Mouse (Mus musculus) liver, embryonic 13.5 days (tissue): ENCODE results near the gene AC129217.1. TPM values are rescaled to one million over a fixed set of nuclear protein-coding genes. Genes with fewer than 3 reads are reported as not detected.

Source experiments
- ATAC-seq: fragments of 200-750 bp; cut with Nextera tagmentation; 2 replicates; pipeline ENCODE4 v1.8.0; 2017; ENCODE audit warnings: low read depth, mild to moderate bottlenecking, moderate number of reproducible peaks, moderate library complexity
- DNase-seq: peaks from one replicate; pipeline ENCODE4 v3.0.0; 2022
- H3K27ac ChIP-seq: fragments of 300-500 bp; sonication (generic); 2 replicates; pipeline ENCODE4 v1.5.1; 2015; ENCODE audit warnings: moderate library complexity, mild to moderate bottlenecking, inconsistent platforms
- H3K27me3 ChIP-seq: fragments of 300-500 bp; sonication (generic); 2 replicates; pipeline ENCODE4 v1.6.1; 2015; ENCODE audit warnings: mild to moderate bottlenecking, inconsistent platforms
- H3K36me3 ChIP-seq: fragments of 300-500 bp; sonication (generic); 2 replicates; pipeline ENCODE4 v1.6.1; 2015; ENCODE audit warnings: mild to moderate bottlenecking, inconsistent platforms
- H3K4me1 ChIP-seq: fragments of 300-500 bp; sonication (generic); replicated peaks from 2 replicates; pipeline ENCODE4 v1.6.1; 2015; ENCODE audit warnings: inconsistent platforms
- H3K4me2 ChIP-seq: fragments of 300-500 bp; sonication (generic); 2 replicates; pipeline ENCODE4 v1.6.1; 2015; ENCODE audit warnings: inconsistent platforms, mild to moderate bottlenecking, moderate library complexity
- H3K4me3 ChIP-seq: fragments of 300-500 bp; sonication (generic); replicated peaks from 2 replicates; pipeline ENCODE4 v1.5.1; 2015; ENCODE audit warnings: mild to moderate bottlenecking, inconsistent platforms
- H3K9ac ChIP-seq: fragments of 300-500 bp; sonication (generic); 2 replicates; pipeline ENCODE4 v1.6.1; 2015; ENCODE audit warnings: mild to moderate bottlenecking, inconsistent platforms
- H3K9me3 ChIP-seq: fragments of 300-500 bp; sonication (generic); replicated peaks from 2 replicates; pipeline ENCODE4 v1.6.1; 2016; ENCODE audit warnings: inconsistent platforms
- WGBS: fragments of 180-500 bp; shearing (Covaris S2); methylation state at CpG from one replicate; pipeline ENCODE4 v1.1.7; 2015; ENCODE audit not compliant: insufficient replicate concordance; 5-methylcytosine and 5-hydroxymethylcytosine counted together
- microRNA-seq: library from miRNA; unstranded; fragments of <30 nt; microRNA quantifications from one replicate; pipeline ENCODE4, GENCODE M21; 2016
- polyA plus RNA-seq: library from polyadenylated mRNA; unstranded; fragments of >200 nt; fragmentation: Nextera tagmentation; extraction: Ambion mirVana; gene quantifications from 2 replicates; pipeline ENCODE4 v1.2.1, GENCODE M21; 2015

Gene AC129217.1
- polyA plus RNA-seq, 1 experiment from 2014 or later, result not detected

DNA sequence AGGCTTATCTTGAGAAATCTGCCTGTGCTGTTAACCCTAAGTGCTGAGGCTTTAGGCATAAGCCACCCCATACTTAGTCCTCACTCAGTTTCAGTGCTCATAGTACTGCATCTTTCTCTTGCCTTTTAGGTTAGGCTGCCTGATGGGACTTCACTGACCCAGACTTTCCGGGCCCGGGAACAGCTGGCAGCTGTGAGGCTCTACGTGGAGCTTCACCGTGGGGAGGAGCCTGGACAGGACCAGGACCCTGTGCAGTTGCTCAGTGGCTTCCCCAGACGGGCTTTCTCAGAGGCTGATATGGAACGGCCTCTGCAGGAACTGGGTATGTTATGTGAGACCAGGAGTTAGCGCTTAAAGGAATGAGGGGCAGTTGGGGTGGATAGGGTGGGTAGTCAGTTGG, 45.5 kb downstream of the AC129217.1 start:
- H3K9ac ChIP-seq, result no peak overlapping the region; the same call in 1 of the 2 replicates
- DNase-seq (no peak), ATAC-seq (no peak)
- no peaks in the 10 kb centered on the region for H3K27me3 ChIP-seq
- peaks cover 44% of the 10 kb centered on the region for H3K36me3 ChIP-seq
- no peak overlapping the region for H3K4me3 ChIP-seq
- no peaks in the 10 kb centered on the region for H3K9me3 ChIP-seq
- no peak overlapping the region for H3K4me2 ChIP-seq
- 86% methylated on average over 7 of the region's 7 CpGs for WGBS
- 0 out of 2 replicates have a peak overlapping the region, but pooled peaks have one; percentile 1 for H3K27ac ChIP-seq
- peaks cover 48% of the 10 kb centered on the region for H3K4me1 ChIP-seq

DNA sequence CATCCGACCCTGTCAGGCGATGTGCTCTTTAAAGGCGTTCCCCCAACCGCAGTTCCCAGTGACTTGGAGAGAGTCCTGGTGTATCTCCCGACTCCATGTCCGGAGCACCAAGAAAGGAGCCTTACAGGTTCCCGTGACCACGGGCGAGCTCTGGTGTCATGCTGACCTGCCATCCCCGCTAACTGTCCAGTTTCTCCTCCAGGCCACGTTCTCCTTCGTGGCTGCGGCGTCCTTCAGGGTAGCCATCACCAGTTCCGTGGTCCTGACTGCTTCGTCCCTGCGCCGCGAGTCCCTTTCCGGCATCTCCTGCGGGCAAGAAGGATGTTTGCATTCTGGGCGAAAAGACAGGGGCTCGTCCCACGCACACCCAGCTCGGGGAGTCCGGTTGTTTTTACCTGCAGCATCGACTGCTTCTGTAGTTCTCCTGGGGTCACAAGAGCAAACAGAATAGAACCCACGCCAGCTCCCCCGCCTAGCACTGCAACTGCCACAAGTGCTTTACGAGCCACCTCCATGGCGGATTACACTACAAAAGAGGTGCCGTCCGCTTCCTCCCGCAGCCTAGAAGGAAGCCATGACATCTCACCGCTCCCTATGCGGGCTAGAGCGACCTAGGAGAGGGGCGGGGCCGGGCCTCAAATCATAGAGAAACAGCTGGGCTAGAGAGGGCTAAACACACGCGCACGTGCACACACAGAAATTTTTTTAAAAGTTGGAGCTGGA, 50.9 kb downstream of the AC129217.1 start, which contains the start of gene Uqcc3:
TSS of gene Uqcc3 (minus strand) at position 613 of the 723 bp plus-strand sequence.
- WGBS, result under 1% methylated on average over 42 of the region's 42 CpGs
- Histone ChIP-seq H3K27ac (peak within 1 kb of the TSS; percentile 84), H3K9me3 (no peaks in the 10 kb centered on the region), H3K4me2 (peak within 1 kb of the TSS; percentile 89), H3K9ac (peak within 1 kb of the TSS; percentile 90), H3K27me3 (no peaks in the 10 kb centered on the region), H3K36me3 (peaks cover 19% of the 10 kb centered on the region), H3K4me3 (peak within 1 kb of the TSS; percentile 91), H3K4me1 (peaks cover 18% of the 10 kb centered on the region)
- DNase-seq (peak; percentile 83), ATAC-seq (peak; percentile 97)

DNA sequence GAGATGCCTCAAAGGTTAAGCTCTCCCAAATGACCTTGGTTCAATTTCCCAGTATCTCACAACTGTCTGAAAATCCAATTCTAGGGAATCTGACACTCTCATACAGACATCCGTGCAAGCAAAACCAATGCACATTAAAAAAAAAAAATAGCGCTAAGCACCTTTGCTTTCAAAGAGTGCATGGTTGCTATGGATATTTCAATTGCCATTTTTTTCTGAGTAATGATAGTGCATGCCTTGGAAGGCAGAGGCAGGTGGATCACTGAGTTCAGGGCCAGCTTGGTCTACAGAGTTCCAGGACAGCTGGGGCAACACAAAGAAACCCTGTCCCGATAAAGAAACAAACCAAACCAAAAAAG, 51.4 kb downstream of the AC129217.1 start:
- Histone ChIP-seq H3K4me2 (peak overlapping the region; percentile 89), H3K27ac (no peak overlapping the region), H3K9me3 (no peaks in the 10 kb centered on the region), H3K9ac (peak overlapping the region; percentile 90), H3K27me3 (no peaks in the 10 kb centered on the region), H3K36me3 (peaks cover 13% of the 10 kb centered on the region), H3K4me1 (peaks cover 18% of the 10 kb centered on the region), H3K4me3 (peak overlapping the region; percentile 91)
- no peak for DNase-seq
- WGBS, result 11% methylated on average over 3 of the region's 3 CpGs
- ATAC-seq, result no peak; the same call in 1 of the 2 replicates

DNA sequence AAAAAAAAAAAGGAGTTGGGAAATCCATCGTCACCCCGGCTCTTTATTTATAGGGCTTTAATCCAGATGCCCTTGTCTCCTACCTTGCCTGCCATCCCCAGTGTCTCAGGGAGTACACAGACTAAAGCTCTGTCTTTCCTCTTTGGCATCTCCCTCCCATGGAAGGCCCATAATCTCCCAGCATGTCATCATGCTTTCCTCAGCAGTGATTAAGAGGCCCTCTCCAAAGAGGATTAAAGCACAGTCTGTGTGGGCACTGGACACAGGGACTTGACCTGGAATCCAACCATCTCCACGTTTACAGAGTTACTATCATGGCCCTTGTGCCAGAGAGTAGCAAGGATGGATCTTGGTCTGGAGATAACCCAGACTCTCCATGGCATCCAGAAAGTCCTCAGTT, 54.0 kb downstream of the AC129217.1 start, which contains the start of the genes Lbhd1 and Gm49403:
TSS of gene Lbhd1 (plus strand) at position 117 of the 400 bp plus-strand sequence.
TSS of gene Gm49403 (plus strand) at position 315 of the 400 bp plus-strand sequence.
- H3K9ac ChIP-seq, result no peak within 1 kb of the TSS
- no peaks in the 10 kb centered on the region for H3K9me3 ChIP-seq
- no peaks in the 10 kb centered on the region for H3K27me3 ChIP-seq
- WGBS, result 69% methylated on average over 3 of the region's 3 CpGs
- H3K4me2 ChIP-seq, result no peak within 1 kb of the TSS
- no peak for ATAC-seq
- H3K4me1 ChIP-seq, result peaks cover 35% of the 10 kb centered on the region
- no peaks in the 10 kb centered on the region for H3K36me3 ChIP-seq
- no peak for DNase-seq
- H3K4me3 ChIP-seq, result no peak within 1 kb of the TSS
- no peak within 1 kb of the TSS for H3K27ac ChIP-seq

DNA sequence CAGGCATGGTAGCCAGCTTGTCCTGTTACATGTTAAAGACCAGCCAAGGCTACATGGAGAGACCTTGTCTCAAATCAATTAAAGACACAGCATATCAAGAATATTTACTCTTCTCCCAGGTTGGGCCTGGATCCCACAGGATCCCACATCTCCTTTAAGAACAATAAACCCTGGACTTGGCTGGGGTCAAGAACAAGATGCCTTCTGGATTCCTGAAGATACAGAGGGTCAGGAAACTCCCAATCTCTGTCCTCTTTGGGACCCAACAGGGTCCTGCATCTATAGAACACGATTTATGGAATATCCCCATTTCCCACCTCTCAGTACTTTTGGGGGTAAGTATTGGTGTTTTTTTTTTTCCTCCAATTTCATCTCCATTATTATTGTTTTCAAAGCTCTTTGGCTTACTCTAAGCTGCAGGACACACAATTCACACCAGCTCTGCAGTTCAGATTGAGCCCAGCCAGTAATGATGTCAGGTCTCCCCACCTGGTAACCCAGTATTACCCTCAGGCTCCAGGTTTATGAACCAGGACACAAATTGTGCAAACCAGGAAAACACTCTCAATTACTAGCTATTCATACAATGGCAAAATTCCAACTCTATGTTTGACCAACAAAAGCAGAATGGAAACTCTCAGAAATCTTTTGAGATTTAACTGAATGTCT, 57.5 kb downstream of the AC129217.1 start:
- Histone ChIP-seq H3K27me3 (no peaks in the 10 kb centered on the region), H3K9me3 (no peaks in the 10 kb centered on the region), H3K27ac (peak overlapping the region; percentile 89), H3K9ac (peak overlapping the region; percentile 83), H3K36me3 (peaks cover 19% of the 10 kb centered on the region), H3K4me2 (peak overlapping the region; percentile 84), H3K4me3 (peak overlapping the region; percentile 73), H3K4me1 (peaks cover 43% of the 10 kb centered on the region)
- ATAC-seq (no peak), DNase-seq (no peak)
- WGBS, result 50% methylated on average over 1 of the region's 1 CpGs

DNA sequence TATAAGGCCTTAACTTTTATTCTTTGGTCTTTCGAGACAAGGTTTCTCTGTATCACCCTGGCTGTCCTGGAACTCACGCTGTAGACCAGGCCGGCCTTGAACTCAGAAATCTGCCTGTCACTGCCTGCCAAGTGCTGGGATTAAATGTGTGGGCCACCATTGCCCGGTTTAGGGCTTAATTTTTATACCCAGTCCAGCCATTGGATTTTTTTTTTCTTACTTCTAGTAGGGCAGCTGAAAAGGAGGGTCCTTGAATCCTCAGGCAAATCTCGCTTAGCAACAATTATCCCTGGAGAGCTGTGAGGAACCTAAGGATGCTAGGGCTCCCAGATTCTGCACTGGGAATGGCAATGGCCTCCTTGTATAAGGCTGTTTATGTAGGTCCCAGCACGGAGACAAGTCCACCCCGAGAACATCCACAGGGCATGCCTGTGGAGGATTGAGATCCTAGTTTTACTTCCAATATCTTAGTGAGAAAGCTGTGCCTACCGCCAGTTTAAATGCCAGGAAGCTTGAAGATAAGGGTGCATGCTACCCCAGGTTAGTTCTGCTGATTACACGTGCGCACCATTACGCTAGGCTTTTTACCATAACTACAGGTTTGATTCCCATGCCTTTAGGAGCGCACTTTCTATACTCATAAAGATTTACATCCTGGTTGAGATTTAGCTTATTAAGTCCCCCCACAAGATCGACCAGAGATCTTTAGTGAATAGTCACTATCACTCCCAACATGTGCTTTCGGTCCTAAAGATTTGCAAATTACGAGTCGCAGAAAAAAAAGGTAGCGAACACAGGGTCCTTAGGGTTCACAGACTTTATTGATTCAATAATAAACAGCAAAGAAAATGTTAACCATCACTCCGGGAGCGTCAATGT, 58.3 kb downstream of the AC129217.1 start:
- H3K27ac ChIP-seq, result peak overlapping the region; percentile 89
- WGBS, result 7% methylated on average over 19 of the region's 19 CpGs
- H3K9ac ChIP-seq, result peak overlapping the region; percentile 83

DNA sequence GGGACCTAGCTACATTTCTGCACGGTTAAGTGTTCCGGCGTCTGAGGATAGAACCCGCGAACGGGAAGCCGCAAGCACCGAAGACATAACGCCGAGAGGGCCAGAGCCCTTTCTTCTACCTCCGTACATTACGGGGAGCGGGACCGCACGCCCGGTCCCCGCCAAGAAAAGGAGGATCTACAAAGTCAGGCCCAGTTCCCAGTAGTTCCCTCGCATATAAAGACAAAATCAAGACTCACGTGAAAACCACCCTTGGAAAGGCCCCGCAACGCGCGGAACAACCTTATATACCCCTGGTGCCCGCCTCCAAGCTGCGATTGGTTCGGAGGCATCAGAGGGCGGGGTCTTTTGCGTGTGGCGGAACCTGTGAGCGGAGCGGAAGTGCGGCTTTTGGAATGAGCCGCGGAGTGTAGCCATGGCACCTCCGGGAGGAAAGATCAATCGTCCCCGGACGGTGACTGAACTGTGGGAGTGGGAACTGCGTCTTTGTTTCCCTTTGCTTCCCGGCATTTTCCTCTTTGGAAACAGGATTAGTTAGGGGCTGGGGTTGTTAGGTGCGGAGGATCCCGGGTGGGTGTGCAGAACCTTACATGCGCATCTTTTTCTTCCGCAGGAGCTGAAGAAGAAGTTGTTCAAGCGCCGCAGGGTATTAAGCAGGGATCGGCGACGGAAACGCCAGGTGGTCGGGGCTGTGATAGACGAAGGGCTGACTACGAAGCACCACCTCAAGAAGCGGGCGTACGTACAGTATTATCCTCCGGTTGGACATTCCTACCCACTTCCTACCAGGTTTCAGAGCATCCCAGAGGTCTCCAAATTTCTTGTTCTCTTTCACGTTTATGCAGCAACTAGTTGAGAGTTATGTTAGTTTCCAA, 59.2 kb downstream of the AC129217.1 start, which contains the start of the genes 1810009A15Rik and Gm49416:
TSS of gene 1810009A15Rik (plus strand) at position 343 of the 875 bp plus-strand sequence.
TSS of gene Gm49416 (plus strand) at position 416 of the 875 bp plus-strand sequence.
- Histone ChIP-seq H3K4me3 (peak within 1 kb of the TSS; percentile 73), H3K36me3 (peaks cover 19% of the 10 kb centered on the region), H3K4me2 (peak within 1 kb of the TSS; percentile 84), H3K27ac (peak within 1 kb of the TSS; percentile 89), H3K27me3 (no peaks in the 10 kb centered on the region), H3K4me1 (peaks cover 53% of the 10 kb centered on the region), H3K9me3 (no peaks in the 10 kb centered on the region), H3K9ac (peak within 1 kb of the TSS; percentile 85)
- under 1% methylated on average over 58 of the region's 58 CpGs for WGBS
- DNase-seq (peak; percentile 94), ATAC-seq (peak; percentile 91)

More for the DNA sequence above, 58.3 kb downstream of the AC129217.1 start:
- Histone ChIP-seq H3K4me3 (peak overlapping the region; percentile 73), H3K4me1 (peaks cover 49% of the 10 kb centered on the region), H3K9me3 (no peaks in the 10 kb centered on the region), H3K36me3 (peaks cover 19% of the 10 kb centered on the region), H3K27me3 (no peaks in the 10 kb centered on the region), H3K4me2 (peak overlapping the region; percentile 84)
- ATAC-seq (no peak), DNase-seq (no peak)

Small RNA genes lying within 50 kb of the gene (microRNA-seq; reads per million reads assigned to microRNA genes)
- not detected for gene Mir5136

Other genes starting within 250 kb of the AC129217.1 start
- gene Slc22a8, start 238.5 kb upstream of the AC129217.1 start, polyA plus RNA-seq, result 1.3 and 1.6 TPM in 2 replicates
- gene Slc22a6, start 211.7 kb upstream of the AC129217.1 start, polyA plus RNA-seq, result not detected in 2 replicates
- gene Chrm1, start 166.0 kb upstream of the AC129217.1 start, polyA plus RNA-seq, result not detected in 2 replicates
- 118 and 128 TPM in 2 replicates for gene Slc3a2, start 106.4 kb upstream of the AC129217.1 start, polyA plus RNA-seq
- gene Wdr74, start 93.9 kb upstream of the AC129217.1 start, polyA plus RNA-seq, result 80.8 and 81.6 TPM in 2 replicates
- gene 1700092M07Rik, start 89.1 kb upstream of the AC129217.1 start, polyA plus RNA-seq, result 0.81 and 1.3 TPM in 2 replicates
- 48.2 and 51.9 TPM in 2 replicates for gene Stx5a, start 88.4 kb upstream of the AC129217.1 start, polyA plus RNA-seq
- 93.3 and 104 TPM in 2 replicates for gene Nxf1, start 72.7 kb upstream of the AC129217.1 start, polyA plus RNA-seq
- gene Tmem223, start 58.8 kb upstream of the AC129217.1 start, polyA plus RNA-seq, result 66.1 and 74.2 TPM in 2 replicates
- 93.6 and 97.1 TPM in 2 replicates for gene Tmem179b, start 55.3 kb upstream of the AC129217.1 start, polyA plus RNA-seq
- gene Taf6l, start 43.4 kb upstream of the AC129217.1 start, polyA plus RNA-seq, result 16.6 and 17.2 TPM in 2 replicates
- gene Polr2g, start 31.2 kb upstream of the AC129217.1 start, polyA plus RNA-seq, result 105 and 110 TPM in 2 replicates
- gene Zbtb3, start 27.2 kb upstream of the AC129217.1 start, polyA plus RNA-seq, result 1.5 TPM in 2 replicates
- gene Ttc9c, start 10.4 kb upstream of the AC129217.1 start, polyA plus RNA-seq, result 25.1 and 27.4 TPM in 2 replicates
- 2.8 and 3.0 TPM in 2 replicates for gene Hnrnpul2, start 9.8 kb upstream of the AC129217.1 start, polyA plus RNA-seq
- gene Bscl2, start 7.7 kb downstream of the AC129217.1 start, polyA plus RNA-seq, result 33.8 and 37.2 TPM in 2 replicates
- gene Gng3, start 9.4 kb downstream of the AC129217.1 start, polyA plus RNA-seq, result 0.52 and 0.73 TPM in 2 replicates
- 0.05 and 0.18 TPM in 2 replicates for gene Lrrn4cl, start 21.0 kb downstream of the AC129217.1 start, polyA plus RNA-seq
- gene Ubxn1, start 41.7 kb downstream of the AC129217.1 start, polyA plus RNA-seq, result 112 and 125 TPM in 2 replicates
- 37.8 and 38.5 TPM in 2 replicates for gene Uqcc3, start 51.1 kb downstream of the AC129217.1 start, polyA plus RNA-seq
- 81.2 and 113 TPM in 2 replicates for gene Lbhd1, start 54.0 kb downstream of the AC129217.1 start, polyA plus RNA-seq
- gene Gm49403, start 54.2 kb downstream of the AC129217.1 start, polyA plus RNA-seq, result not detected in 2 replicates
- gene 1810009A15Rik, start 59.1 kb downstream of the AC129217.1 start, polyA plus RNA-seq, result 89.5 and 92.3 TPM in 2 replicates
- not detected in 2 replicates for gene Gm49416, start 59.2 kb downstream of the AC129217.1 start, polyA plus RNA-seq
- 26.1 and 26.5 TPM in 2 replicates for gene Ints5, start 63.2 kb downstream of the AC129217.1 start, polyA plus RNA-seq
- gene Ganab, start 68.3 kb downstream of the AC129217.1 start, polyA plus RNA-seq, result 41.4 and 52.7 TPM in 2 replicates
- 20.1 and 22.8 TPM in 2 replicates for gene B3gat3, start 90.6 kb downstream of the AC129217.1 start, polyA plus RNA-seq
- gene Rom1, start 99.6 kb downstream of the AC129217.1 start, polyA plus RNA-seq, result 2.7 and 2.8 TPM in 2 replicates
- gene Eml3, start 99.8 kb downstream of the AC129217.1 start, polyA plus RNA-seq, result 14.4 and 15.2 TPM in 2 replicates
- gene Mta2, start 112.1 kb downstream of the AC129217.1 start, polyA plus RNA-seq, result 99.5 and 114 TPM in 2 replicates
- 18.7 and 20.2 TPM in 2 replicates for gene Tut1, start 124.1 kb downstream of the AC129217.1 start, polyA plus RNA-seq
- 298 and 320 TPM in 2 replicates for gene Eef1g, start 137.3 kb downstream of the AC129217.1 start, polyA plus RNA-seq
- 1.4 and 1.6 TPM in 2 replicates for gene Ahnak, start 159.5 kb downstream of the AC129217.1 start, polyA plus RNA-seq